Mouse (Mus musculus) heart, adult 2 months (tissue): ENCODE measurements around the gene Thap11.

Source experiments
- CTCF ChIP-seq: fragments of 200-600 bp; IDR thresholded peaks from 2 replicates; pipeline ENCODE4 v1.8.1; 2022; ENCODE audit warnings: antibody characterized with exemption, mild to moderate bottlenecking, moderate library complexity
- EP300 ChIP-seq: fragments of 200-500 bp; IDR thresholded peaks from 2 replicates; pipeline ENCODE4 v1.6.1; 2011; ENCODE audit warnings: low read depth, low read length, control low read depth; ENCODE audit not compliant: insufficient read depth
- POLR2A ChIP-seq: fragments of 200-500 bp; IDR thresholded peaks from 2 replicates; pipeline ENCODE4 v1.6.1; 2011; ENCODE audit warnings: mild to moderate bottlenecking, low read depth, low read length, control low read depth; ENCODE audit not compliant: insufficient read depth

DNA sequence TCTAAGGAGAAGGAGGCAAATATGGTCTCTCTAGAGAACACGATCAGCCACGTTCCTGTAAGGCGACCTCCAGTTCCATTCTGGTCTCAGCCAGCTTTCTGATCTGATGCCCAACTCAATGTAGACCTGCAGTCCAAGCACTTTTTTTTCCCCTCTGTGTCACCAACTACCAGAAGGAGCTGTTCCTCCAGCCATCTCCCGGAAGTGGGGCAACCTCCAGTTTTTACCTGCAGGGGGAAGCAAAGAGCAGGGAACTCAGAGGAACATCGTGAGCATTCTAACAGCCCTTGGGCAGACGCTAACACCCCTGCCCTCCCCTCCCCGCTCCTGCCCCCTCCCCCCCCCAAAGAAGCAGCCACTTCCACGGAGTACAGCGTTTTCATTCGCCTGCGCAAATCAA, 19.6 kb upstream of the Thap11 start:
- TF ChIP-seq CTCF (peak; percentile 82), POLR2A (no peak), EP300 (0 out of 2 replicates have a peak, but pooled peaks have one; percentile 70)
